Mouse (Mus musculus) embryonic fibroblast, embryonic 13.5 days (primary cell): ENCODE measurements around the gene Enpp5.

ENCODE experiments used
- CTCF ChIP-seq: IDR thresholded peaks from 2 replicates; pipeline ENCODE4 v1.5.1; 2011; ENCODE audit warnings: mild to moderate bottlenecking, control low read depth, low read length, moderate library complexity, borderline replicate concordance; ENCODE audit not compliant: insufficient read depth
- POLR2A ChIP-seq: IDR thresholded peaks from 2 replicates; pipeline ENCODE4 v1.6.1; 2011; ENCODE audit warnings: low read depth, mild to moderate bottlenecking, control low read depth, low read length, moderate library complexity

GRCm38 (mm10) chr17:44076051-44076680 lies 2.4 kb upstream of the Enpp5 start:
- TF ChIP-seq CTCF (no peak), POLR2A (no peak)
